Mouse (Mus musculus): ENCODE results near the gene Ilf3. TPM values are rescaled to one million over a fixed set of nuclear protein-coding genes. Genes with fewer than 3 reads are reported as not detected.

Gene Ilf3
- total RNA-seq, 2 experiments from 2014 or later: 22.9 to 42.0 TPM

DNA sequence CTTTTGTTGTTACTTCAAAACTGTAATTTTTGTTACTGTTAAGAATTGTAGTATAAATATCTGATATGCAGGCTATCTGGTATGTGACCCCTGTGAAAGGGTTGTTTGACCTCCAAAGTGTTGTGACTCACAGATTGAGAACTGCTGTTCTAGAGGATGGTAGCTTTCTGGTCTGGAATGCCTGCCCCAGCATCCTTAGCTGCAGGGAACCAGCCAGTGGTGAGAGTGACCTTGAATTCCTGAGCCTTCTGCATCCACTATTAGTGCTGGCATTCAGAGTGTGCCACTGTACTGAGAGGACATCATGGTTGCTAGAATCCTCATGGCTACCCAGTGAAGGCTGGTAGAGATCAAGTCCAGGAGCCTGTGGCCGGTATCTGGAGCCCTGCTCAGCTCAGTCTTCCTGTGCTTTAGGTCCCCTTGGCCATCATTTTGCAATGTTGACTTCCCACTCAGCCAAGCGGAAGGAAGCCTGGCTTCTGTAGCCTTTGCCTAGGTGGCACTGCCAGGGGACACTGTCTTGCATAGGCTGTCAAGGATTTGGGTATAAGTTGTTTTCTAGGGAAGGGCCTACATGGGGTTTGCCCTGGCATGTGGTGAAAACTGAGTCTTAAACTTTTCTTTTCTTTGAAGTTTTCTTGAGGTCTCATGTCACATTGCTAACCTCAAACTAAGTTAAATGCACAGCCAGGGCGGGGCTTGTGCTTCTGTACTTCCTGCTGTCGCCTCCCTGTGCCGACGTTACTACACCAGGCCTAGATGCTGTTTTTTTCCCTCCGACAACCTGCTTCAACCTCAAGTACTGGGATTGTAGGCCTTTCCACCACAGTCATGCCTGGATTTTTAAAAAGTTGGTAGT, 68.3 kb downstream of the Ilf3 start:
- ATAC-seq (ENCODE audit: poor library complexity, severe bottlenecking): peak; percentile 90

DNA sequence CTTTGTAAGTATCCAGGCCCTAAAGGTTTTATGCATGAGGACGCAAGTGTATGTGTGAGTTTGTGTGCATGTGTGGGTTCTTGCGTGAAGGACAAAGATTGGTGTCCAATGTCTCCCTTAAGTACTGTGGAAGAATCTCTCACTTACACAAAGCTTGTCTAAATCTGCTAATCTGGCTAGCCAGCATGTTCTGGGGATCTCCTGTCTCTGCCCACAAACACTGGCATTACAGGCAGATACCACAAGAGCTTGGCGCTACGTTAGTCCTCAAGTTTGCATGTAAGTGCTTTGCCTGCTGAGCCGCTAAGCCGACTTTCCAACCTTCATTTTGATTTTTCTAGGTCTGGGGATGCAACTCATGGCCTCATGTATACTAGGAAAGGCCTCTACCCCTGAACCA, 69.9 kb downstream of the Ilf3 start:
- no peak for ATAC-seq (ENCODE audit: poor library complexity, severe bottlenecking)

DNA sequence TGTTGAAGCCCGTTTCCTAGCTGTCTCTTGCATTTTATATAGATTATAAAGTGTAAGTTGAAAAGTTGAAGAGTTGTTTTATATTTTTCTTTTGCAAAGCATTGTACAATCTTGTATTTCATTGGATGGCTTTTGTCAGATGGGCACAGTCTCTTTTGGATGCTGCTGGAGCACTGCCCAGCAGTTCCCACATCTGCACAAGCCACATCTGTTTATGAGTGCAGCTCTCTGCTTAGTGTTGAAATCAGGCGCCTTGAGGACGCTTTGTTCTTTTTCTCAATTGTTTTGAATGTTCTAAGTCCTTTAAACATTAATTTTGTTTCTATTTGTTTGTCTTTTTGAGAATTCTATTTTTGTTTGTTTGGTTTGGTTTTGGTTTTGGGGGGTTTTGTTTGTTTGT, 70.5 kb downstream of the Ilf3 start:
- no peak for ATAC-seq (ENCODE audit: poor library complexity, severe bottlenecking)

DNA sequence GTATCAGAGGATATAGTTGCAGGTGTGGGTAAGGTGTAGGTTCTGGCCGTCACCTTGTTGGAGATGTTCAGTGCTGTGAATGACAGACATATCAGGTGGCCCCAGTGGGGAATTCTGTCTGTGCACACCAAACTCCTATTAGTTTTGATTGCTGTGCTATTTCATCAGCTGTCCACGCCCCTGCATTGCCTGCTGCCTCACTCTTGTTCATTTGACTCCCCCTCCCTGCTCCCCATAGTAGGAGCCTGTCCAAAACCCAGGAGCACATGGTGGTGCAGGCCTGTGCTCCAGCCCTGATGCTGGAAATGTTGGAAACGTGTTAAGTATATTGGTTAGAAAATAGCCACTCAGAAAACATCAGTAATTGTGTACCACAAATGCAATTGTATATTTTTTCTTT, 71.8 kb downstream of the Ilf3 start:
- no peak for ATAC-seq (ENCODE audit: poor library complexity, severe bottlenecking)

DNA sequence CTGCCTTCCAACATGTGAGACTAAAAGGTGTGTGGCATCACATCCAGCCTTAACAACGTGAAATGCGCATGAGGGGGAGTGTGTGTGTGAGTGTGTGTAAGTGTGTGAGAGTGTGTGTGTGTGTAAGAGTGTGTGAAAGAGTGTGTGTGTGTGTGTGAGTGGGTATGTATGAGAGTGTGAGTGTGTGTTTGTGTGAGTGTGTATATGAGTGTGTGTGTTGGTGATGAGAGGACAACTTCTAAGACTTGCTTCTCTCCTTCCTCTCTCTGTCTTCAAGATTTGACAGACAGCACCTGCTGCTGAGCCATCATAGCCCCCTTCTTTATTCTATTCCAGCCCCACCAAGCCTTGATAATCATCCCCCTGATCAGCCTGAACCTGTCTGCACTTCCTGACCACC, 72.2 kb downstream of the Ilf3 start:
- no peak for ATAC-seq (ENCODE audit: poor library complexity, severe bottlenecking)

DNA sequence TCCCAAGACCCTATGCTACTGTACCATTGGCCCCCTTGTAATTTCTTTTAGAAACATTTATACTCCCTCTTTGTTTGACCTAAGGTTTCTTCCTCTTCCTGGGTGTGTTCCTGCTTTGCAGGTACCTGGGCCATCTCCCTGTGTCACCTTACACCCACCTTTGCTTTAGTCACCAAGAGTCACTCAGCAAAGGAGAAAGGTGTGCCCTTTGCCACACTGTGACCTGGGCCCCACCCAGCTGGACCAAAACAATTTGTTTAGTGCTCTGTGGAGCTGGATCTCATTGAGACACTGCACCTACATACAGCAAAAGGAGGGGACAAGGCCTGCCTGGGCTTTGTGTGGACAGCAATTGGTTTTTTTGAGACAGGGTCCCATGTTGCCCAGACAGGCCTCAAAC, 72.7 kb downstream of the Ilf3 start:
- no peak for ATAC-seq (ENCODE audit: poor library complexity, severe bottlenecking)

DNA sequence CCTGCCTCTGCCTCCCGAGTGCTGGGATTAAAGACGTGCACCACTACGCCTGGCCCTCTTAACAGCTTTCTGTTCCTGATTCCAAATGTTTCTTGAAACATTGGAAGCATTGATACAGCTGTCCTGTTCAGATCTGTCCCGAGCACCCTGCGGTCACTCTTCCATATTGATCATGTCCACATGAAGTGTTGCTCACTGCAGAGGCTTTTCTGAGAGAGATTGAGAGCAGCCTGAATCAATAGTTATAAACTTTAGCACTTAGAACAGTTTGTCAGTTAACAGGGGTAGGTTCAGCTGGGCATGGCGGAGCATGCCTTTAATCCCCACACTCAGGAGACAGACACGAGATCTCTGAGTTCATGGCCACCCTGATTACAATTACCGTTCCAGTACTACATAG, 76.2 kb downstream of the Ilf3 start:
- no peak for ATAC-seq (ENCODE audit: poor library complexity, severe bottlenecking)

DNA sequence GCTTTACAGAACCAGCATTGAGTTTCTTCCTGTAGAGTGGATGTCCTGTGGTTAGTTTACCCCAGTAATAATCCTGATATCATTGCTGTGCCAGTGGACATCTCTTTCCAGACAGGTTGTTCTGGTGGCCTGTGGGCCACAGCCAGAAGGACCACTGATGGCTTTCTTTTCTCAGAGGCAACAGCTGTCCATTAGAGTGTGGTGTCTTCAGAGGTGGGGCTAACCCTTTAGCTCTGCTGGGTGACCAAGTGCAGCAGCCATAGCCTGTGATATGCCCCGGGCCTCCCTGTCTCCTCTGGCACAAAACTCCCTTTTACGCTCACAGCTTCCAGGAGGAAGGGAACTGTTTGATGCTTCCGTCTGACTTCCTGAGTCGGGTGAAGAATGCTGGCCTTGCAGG, 76.9 kb downstream of the Ilf3 start:
- ATAC-seq (ENCODE audit: poor library complexity, severe bottlenecking): no peak

DNA sequence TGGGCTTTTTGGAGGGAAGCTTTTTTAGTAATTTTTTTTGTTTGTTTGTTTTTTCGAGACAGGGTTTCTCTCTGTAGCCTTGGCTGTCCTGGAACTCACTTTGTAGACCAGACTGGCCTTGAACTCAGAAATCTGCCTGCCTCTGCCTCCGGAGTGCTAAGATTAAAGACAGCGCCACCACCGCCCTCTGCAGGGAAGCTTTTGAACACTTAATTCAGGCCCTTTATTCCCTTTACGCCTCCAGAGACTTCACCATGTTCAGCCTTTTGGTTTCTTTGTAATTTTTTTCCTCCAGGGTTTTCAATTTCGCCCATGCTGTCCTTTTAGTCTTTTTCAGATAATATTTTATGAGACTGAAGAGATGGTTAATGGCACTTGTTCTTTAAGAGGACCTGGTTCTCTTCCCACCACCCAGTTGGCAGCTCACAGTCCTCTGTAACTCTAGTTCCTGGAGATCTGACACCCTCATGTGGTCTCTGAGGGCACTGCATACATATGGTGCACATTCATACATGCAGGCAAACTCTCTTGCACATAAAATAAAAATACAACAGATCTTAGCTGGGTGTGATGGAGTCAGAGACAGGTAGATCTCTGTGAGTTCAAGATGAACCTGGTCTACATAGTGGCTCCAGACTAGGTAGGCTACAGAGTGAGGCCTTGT, 77.5 kb downstream of the Ilf3 start:
- no peak for ATAC-seq (ENCODE audit: poor library complexity, severe bottlenecking)

DNA sequence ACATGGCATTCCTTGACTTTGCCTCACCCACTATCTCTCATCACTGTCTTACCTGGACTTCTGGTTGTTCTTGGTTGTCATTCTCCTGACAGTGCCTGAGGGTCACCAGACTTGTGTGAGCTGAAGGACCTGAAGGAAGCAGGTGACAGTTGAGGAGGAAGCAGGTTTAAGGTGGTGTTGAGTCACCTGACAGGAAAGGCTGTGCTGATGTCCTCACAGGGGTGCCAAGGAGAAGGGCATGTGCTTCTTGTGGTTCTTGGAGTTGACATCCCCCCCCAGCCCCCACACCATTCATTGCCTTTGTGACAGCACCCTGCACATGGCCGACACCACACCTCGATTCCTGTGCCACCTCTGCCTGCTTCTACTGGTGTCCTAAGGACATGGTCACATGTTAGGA, 80.1 kb downstream of the Ilf3 start:
- peak; percentile 71 for ATAC-seq (ENCODE audit: poor library complexity, severe bottlenecking)

GRCm38 (mm10) chr9:21449710-21450109, 82.0 kb downstream of the Ilf3 start:
- no peak for ATAC-seq (ENCODE audit: poor library complexity, severe bottlenecking)

- no peak for ATAC-seq (ENCODE audit: poor library complexity, severe bottlenecking)
Observed at GRCm38 (mm10) chr9:21450270-21450669, 82.6 kb downstream of the Ilf3 start.

DNA sequence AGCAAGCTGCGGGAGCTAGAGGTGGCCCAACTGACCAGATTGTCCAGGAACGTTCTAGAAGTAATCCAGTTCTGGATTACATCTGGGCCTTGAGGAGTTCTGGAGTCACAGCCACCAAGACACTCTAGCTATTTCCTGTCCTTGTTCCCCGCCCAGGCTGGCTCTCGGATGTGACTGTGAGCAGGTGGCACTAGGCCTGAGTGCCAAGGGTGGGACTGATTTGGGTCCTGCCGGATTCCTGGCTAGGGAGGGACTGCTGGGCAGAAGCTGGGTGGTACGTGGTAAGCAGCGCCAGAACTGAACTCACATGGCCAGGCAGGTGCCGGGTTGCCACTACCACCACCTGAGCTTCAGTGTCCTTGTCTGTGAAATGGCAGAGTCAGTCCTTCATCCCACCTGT, 83.7 kb downstream of the Ilf3 start:
- no peak for ATAC-seq (ENCODE audit: poor library complexity, severe bottlenecking)

GRCm38 (mm10) chr9:21451870-21452269, 84.2 kb downstream of the Ilf3 start:
- no peak for ATAC-seq (ENCODE audit: poor library complexity, severe bottlenecking)

- ATAC-seq (ENCODE audit: poor library complexity, severe bottlenecking): peak; percentile 84
Observed at GRCm38 (mm10) chr9:21453003-21453402, 85.3 kb downstream of the Ilf3 start.

DNA sequence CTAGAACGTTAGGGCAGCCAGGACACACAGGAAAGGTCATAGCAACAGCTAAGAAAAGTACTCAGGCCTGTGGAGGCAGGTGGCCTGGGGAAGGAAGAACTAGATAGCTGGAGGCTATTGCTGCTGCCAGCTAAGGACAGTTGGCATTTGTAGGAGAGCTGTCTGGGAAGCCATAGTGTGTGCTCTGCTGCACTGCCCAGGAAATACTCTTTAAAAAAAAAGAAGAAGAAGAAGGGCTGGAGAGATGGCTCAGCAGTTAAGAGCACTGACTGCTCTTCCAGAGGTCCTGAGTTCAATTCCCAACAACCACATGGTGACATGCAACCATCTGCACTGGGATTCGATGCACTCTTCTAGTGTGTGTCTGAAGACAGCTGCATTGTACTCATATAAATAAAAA, 85.8 kb downstream of the Ilf3 start:
- peak; percentile 15; the same call in 1 of the 2 replicates for ATAC-seq (ENCODE audit: poor library complexity, severe bottlenecking)

GRCm38 (mm10) chr9:21454556-21454955, 86.9 kb downstream of the Ilf3 start:
- ATAC-seq (ENCODE audit: poor library complexity, severe bottlenecking): no peak

Other genes starting within 250 kb of the Ilf3 start
- 24.9 and 30.9 TPM in 2 replicates for gene Tyk2, start 236.6 kb upstream of the Ilf3 start, total RNA-seq (2015)
- 33.5 and 37.0 TPM in 2 replicates for gene Tyk2, start 236.6 kb upstream of the Ilf3 start, total RNA-seq (2017)
- 39.6 and 49.0 TPM in 2 replicates for gene Cdc37, start 217.9 kb upstream of the Ilf3 start, total RNA-seq (2015)
- 149 and 165 TPM in 2 replicates for gene Cdc37, start 217.9 kb upstream of the Ilf3 start, total RNA-seq (2017)
- gene Pde4a, start 202.2 kb upstream of the Ilf3 start, total RNA-seq (2015): 6.8 and 7.3 TPM in 2 replicates
- gene Pde4a, start 202.2 kb upstream of the Ilf3 start, total RNA-seq (2017): 3.0 and 3.9 TPM in 2 replicates
- gene Keap1, start 128.5 kb upstream of the Ilf3 start, total RNA-seq (2015): 17.7 and 18.8 TPM in 2 replicates
- 34.0 and 36.9 TPM in 2 replicates for gene Keap1, start 128.5 kb upstream of the Ilf3 start, total RNA-seq (2017)
- gene S1pr5, start 119.4 kb upstream of the Ilf3 start, total RNA-seq (2015): 3.6 and 4.0 TPM in 2 replicates
- 7.9 and 9.0 TPM in 2 replicates for gene S1pr5, start 119.4 kb upstream of the Ilf3 start, total RNA-seq (2017)
- 14.6 and 15.0 TPM in 2 replicates for gene Atg4d, start 102.6 kb upstream of the Ilf3 start, total RNA-seq (2015)
- 13.5 and 19.3 TPM in 2 replicates for gene Atg4d, start 102.6 kb upstream of the Ilf3 start, total RNA-seq (2017)
- gene Kri1, start 79.9 kb upstream of the Ilf3 start, total RNA-seq (2015): 28.0 and 28.4 TPM in 2 replicates
- gene Kri1, start 79.9 kb upstream of the Ilf3 start, total RNA-seq (2017): 53.6 and 76.9 TPM in 2 replicates
- 132 and 138 TPM in 2 replicates for gene Cdkn2d, start 76.5 kb upstream of the Ilf3 start, total RNA-seq (2015)
- 65.6 and 75.3 TPM in 2 replicates for gene Cdkn2d, start 76.5 kb upstream of the Ilf3 start, total RNA-seq (2017)
- 0.31 and 0.32 TPM in 2 replicates for gene Ap1m2, start 55.5 kb upstream of the Ilf3 start, total RNA-seq (2015)
- gene Ap1m2, start 55.5 kb upstream of the Ilf3 start, total RNA-seq (2017): 0.92 and 1.6 TPM in 2 replicates
- 112 and 124 TPM in 2 replicates for gene Slc44a2, start 47.2 kb upstream of the Ilf3 start, total RNA-seq (2015)
- 101 and 116 TPM in 2 replicates for gene Slc44a2, start 47.2 kb upstream of the Ilf3 start, total RNA-seq (2017)
- 5.4 and 11.8 TPM in 2 replicates for gene Qtrt1, start 44.0 kb downstream of the Ilf3 start, total RNA-seq (2015)
- gene Qtrt1, start 44.0 kb downstream of the Ilf3 start, total RNA-seq (2017): 6.7 and 9.8 TPM in 2 replicates
- gene Dnm2, start 57.0 kb downstream of the Ilf3 start, total RNA-seq (2015): 94.9 and 101 TPM in 2 replicates
- 131 and 144 TPM in 2 replicates for gene Dnm2, start 57.0 kb downstream of the Ilf3 start, total RNA-seq (2017)
- 5.4 and 6.2 TPM in 2 replicates for gene Tmed1, start 142.4 kb downstream of the Ilf3 start, total RNA-seq (2015)
- 8.7 and 9.3 TPM in 2 replicates for gene Tmed1, start 142.4 kb downstream of the Ilf3 start, total RNA-seq (2017)
- gene AB124611, start 158.3 kb downstream of the Ilf3 start, total RNA-seq (2015): 179 and 187 TPM in 2 replicates
- gene AB124611, start 158.3 kb downstream of the Ilf3 start, total RNA-seq (2017): 290 and 296 TPM in 2 replicates
- gene Carm1, start 179.0 kb downstream of the Ilf3 start, total RNA-seq (2015): 19.1 and 26.3 TPM in 2 replicates
- gene Carm1, start 179.0 kb downstream of the Ilf3 start, total RNA-seq (2017): 8.5 and 14.1 TPM in 2 replicates
- 20.5 and 22.2 TPM in 2 replicates for gene Timm29, start 224.9 kb downstream of the Ilf3 start, total RNA-seq (2015)
- gene Timm29, start 224.9 kb downstream of the Ilf3 start, total RNA-seq (2017): 21.3 and 22.3 TPM in 2 replicates
- 5.2 and 5.4 TPM in 2 replicates for gene Yipf2, start 225.0 kb downstream of the Ilf3 start, total RNA-seq (2015)
- gene Yipf2, start 225.0 kb downstream of the Ilf3 start, total RNA-seq (2017): 5.9 and 8.7 TPM in 2 replicates
- 41.7 and 43.5 TPM in 2 replicates for gene Smarca4, start 248.3 kb downstream of the Ilf3 start, total RNA-seq (2015)
- gene Smarca4, start 248.3 kb downstream of the Ilf3 start, total RNA-seq (2017): 46.0 and 56.5 TPM in 2 replicates